Comparison of ENCODE assay signal across 8 mouse cellular contexts in genomic region chr7:127946470-127947023, GRCm38 (mm10). TPM values are rescaled to one million over a fixed set of nuclear protein-coding genes. Genes with fewer than 3 reads are reported as not detected.
A peak's percentile ranks its signal among the peaks of the same experiment; 100 is the strongest.
DNase-seq lines count a peak whose midpoint lies in the region; ATAC-seq lines count a peak whose summit lies in the region.

Prss36 (minus strand) TSS chr7:127946725.

- no peaks in the 10 kb centered on the region for H3K36me3 ChIP-seq in forebrain, embryonic 10.5 days (replicated peaks)
- H3K36me3 ChIP-seq in forebrain, embryonic 13.5 days (ENCODE audit: poor library complexity, severe bottlenecking) = no peaks in the 10 kb centered on the region
- H3K36me3 ChIP-seq in liver, embryonic 16.5 days (ENCODE audit: control insufficient read depth, insufficient read depth) = no peaks in the 10 kb centered on the region
- no peaks in the 10 kb centered on the region for H3K36me3 ChIP-seq in liver, embryonic 12.5 days
- H3K36me3 ChIP-seq in hindbrain, embryonic 16.5 days (ENCODE audit: control insufficient read depth, insufficient read depth, low read length) = no peaks in the 10 kb centered on the region
- H3K36me3 ChIP-seq in neural tube, embryonic 14.5 days (ENCODE audit: control insufficient read depth, insufficient read depth, low read length) = no peaks in the 10 kb centered on the region

- no peak within 1 kb of the TSS for H3K9ac ChIP-seq in forebrain, embryonic 13.5 days
- no peak within 1 kb of the TSS for H3K9ac ChIP-seq in liver, embryonic 16.5 days (ENCODE audit: low read depth, low read length)
- H3K9ac ChIP-seq in liver, embryonic 12.5 days = no peak within 1 kb of the TSS
- no peak within 1 kb of the TSS for H3K9ac ChIP-seq in hindbrain, embryonic 16.5 days (ENCODE audit: low read depth, low read length)
- H3K9ac ChIP-seq in neural tube, embryonic 14.5 days (replicated peaks; ENCODE audit: low read depth, low read length) = no peak within 1 kb of the TSS

- H3K4me3 ChIP-seq in forebrain, embryonic 10.5 days = no peak within 1 kb of the TSS
- H3K4me3 ChIP-seq in forebrain, embryonic 13.5 days = no peak within 1 kb of the TSS
- no peak within 1 kb of the TSS for H3K4me3 ChIP-seq in liver, embryonic 16.5 days (ENCODE audit: low read depth, low read length)
- H3K4me3 ChIP-seq in liver, embryonic 12.5 days = no peak within 1 kb of the TSS
- H3K4me3 ChIP-seq in hindbrain, embryonic 16.5 days (ENCODE audit: low read length) = no peak within 1 kb of the TSS
- H3K4me3 ChIP-seq in neural tube, embryonic 14.5 days (ENCODE audit: low read depth, low read length) = no peak within 1 kb of the TSS

- no peak within 1 kb of the TSS for H3K4me2 ChIP-seq in forebrain, embryonic 13.5 days
- H3K4me2 ChIP-seq in liver, embryonic 16.5 days (ENCODE audit: low read depth, low read length) = no peak within 1 kb of the TSS
- H3K4me2 ChIP-seq in liver, embryonic 12.5 days = no peak within 1 kb of the TSS
- no peak within 1 kb of the TSS for H3K4me2 ChIP-seq in hindbrain, embryonic 16.5 days (ENCODE audit: low read length)
- H3K4me2 ChIP-seq in neural tube, embryonic 14.5 days (ENCODE audit: low read depth, low read length) = no peak within 1 kb of the TSS

- no peak within 1 kb of the TSS for H3K27ac ChIP-seq in forebrain, embryonic 10.5 days
- no peak within 1 kb of the TSS for H3K27ac ChIP-seq in forebrain, embryonic 13.5 days
- H3K27ac ChIP-seq in liver, embryonic 16.5 days (ENCODE audit: low read length) = no peak within 1 kb of the TSS
- H3K27ac ChIP-seq in liver, embryonic 12.5 days = no peak within 1 kb of the TSS
- H3K27ac ChIP-seq in hindbrain, embryonic 16.5 days (ENCODE audit: low read depth, low read length) = no peak within 1 kb of the TSS
- H3K27ac ChIP-seq in neural tube, embryonic 14.5 days (ENCODE audit: low read depth, low read length) = no peak within 1 kb of the TSS

- ATAC-seq in forebrain, embryonic 13.5 days = no peak
- 0 out of 2 replicates have a peak, but pooled peaks have one; percentile 9 for ATAC-seq in liver, embryonic 16.5 days (ENCODE audit: low read depth)
- no peak for ATAC-seq in liver, embryonic 12.5 days
- no peak for ATAC-seq in hindbrain, embryonic 16.5 days
- ATAC-seq in neural tube, embryonic 14.5 days (ENCODE audit: low read depth) = no peak
- no peak for ATAC-seq in granulocyte monocyte progenitor cell, adult 5-6 weeks (replicated peaks; ENCODE audit: poor library complexity, severe bottlenecking)
- ATAC-seq in megakaryocyte-erythroid progenitor cell, adult 5-6 weeks (replicated peaks; ENCODE audit: low FRiP score, low TSS enrichment, poor library complexity, severe bottlenecking) = no peak

- WGBS in forebrain, embryonic 10.5 days = 71% methylated on average over 6 of the region's 6 CpGs
- 83% methylated on average over 6 of the region's 6 CpGs for WGBS in forebrain, embryonic 13.5 days
- WGBS in liver, embryonic 16.5 days (ENCODE audit: insufficient replicate concordance) = 54% methylated on average over 6 of the region's 6 CpGs
- WGBS in liver, embryonic 12.5 days (ENCODE audit: insufficient replicate concordance) = 61% methylated on average over 6 of the region's 6 CpGs
- whole genome bisulfite sequencing in hindbrain, embryonic 16.5 days = 81% methylated on average over 6 of the region's 6 CpGs
- WGBS in neural tube, embryonic 14.5 days = 92% methylated on average over 6 of the region's 6 CpGs

- DNase-seq in forebrain, embryonic 10.5 days (ENCODE audit: extremely low spot score, low spot score) = no peak

- H3K9me3 ChIP-seq in forebrain, embryonic 10.5 days = no peaks in the 10 kb centered on the region
- no peaks in the 10 kb centered on the region for H3K9me3 ChIP-seq in forebrain, embryonic 13.5 days (replicated peaks)
- H3K9me3 ChIP-seq in liver, embryonic 16.5 days (replicated peaks; ENCODE audit: control insufficient read depth, low read length) = no peaks in the 10 kb centered on the region
- H3K9me3 ChIP-seq in liver, embryonic 12.5 days (replicated peaks) = no peaks in the 10 kb centered on the region
- no peaks in the 10 kb centered on the region for H3K9me3 ChIP-seq in hindbrain, embryonic 16.5 days (ENCODE audit: control insufficient read depth, low read length)
- H3K9me3 ChIP-seq in neural tube, embryonic 14.5 days (ENCODE audit: control insufficient read depth, low read length) = no peaks in the 10 kb centered on the region

- peaks cover 38% of the 10 kb centered on the region for H3K27me3 ChIP-seq in forebrain, embryonic 10.5 days (ENCODE audit: poor library complexity, severe bottlenecking)
- peaks cover 40% of the 10 kb centered on the region for H3K27me3 ChIP-seq in forebrain, embryonic 13.5 days
- peaks cover 20% of the 10 kb centered on the region for H3K27me3 ChIP-seq in liver, embryonic 16.5 days (ENCODE audit: control insufficient read depth, insufficient read depth, low read depth, low read length)
- H3K27me3 ChIP-seq in liver, embryonic 12.5 days (replicated peaks) = peaks cover 50% of the 10 kb centered on the region
- peaks cover 17% of the 10 kb centered on the region for H3K27me3 ChIP-seq in hindbrain, embryonic 16.5 days (replicated peaks; ENCODE audit: control insufficient read depth, insufficient read depth, low read length)
- peaks cover 9% of the 10 kb centered on the region for H3K27me3 ChIP-seq in neural tube, embryonic 14.5 days (ENCODE audit: control insufficient read depth, insufficient read depth, low read length)

- peaks cover 6% of the 10 kb centered on the region for H3K4me1 ChIP-seq in forebrain, embryonic 10.5 days
- no peaks in the 10 kb centered on the region for H3K4me1 ChIP-seq in forebrain, embryonic 13.5 days
- H3K4me1 ChIP-seq in liver, embryonic 16.5 days (ENCODE audit: control insufficient read depth, low read depth, low read length) = no peaks in the 10 kb centered on the region; the same call in 1 of the 2 replicates
- H3K4me1 ChIP-seq in liver, embryonic 12.5 days = peaks cover 5% of the 10 kb centered on the region
- H3K4me1 ChIP-seq in hindbrain, embryonic 16.5 days (ENCODE audit: control insufficient read depth, insufficient read depth, low read depth, low read length) = no peaks in the 10 kb centered on the region
- H3K4me1 ChIP-seq in neural tube, embryonic 14.5 days (ENCODE audit: control insufficient read depth, insufficient read depth, low read length) = no peaks in the 10 kb centered on the region

RNA-seq across cellular contexts. Expression of gene Prss36, which starts in this region (rescaled TPM):
- 11.5 and 12.5 TPM in 2 replicates for polyA plus RNA-seq in forebrain, embryonic 10.5 days (2016; fragmentation: Nextera tagmentation; extraction: Ambion mirVana)
- 7.9 and 10.1 TPM in 2 replicates for polyA plus RNA-seq in forebrain, embryonic 13.5 days (2015; fragmentation: Nextera tagmentation; extraction: Ambion mirVana)
- polyA plus RNA-seq in liver, embryonic 16.5 days (2015; fragmentation: Nextera tagmentation; extraction: Ambion mirVana) = 2.9 and 3.0 TPM in 2 replicates
- 3.9 and 5.1 TPM in 2 replicates for polyA plus RNA-seq in liver, embryonic 12.5 days (2016; fragmentation: Nextera tagmentation; extraction: Ambion mirVana)
- polyA plus RNA-seq in hindbrain, embryonic 16.5 days (2015; fragmentation: Nextera tagmentation; extraction: Ambion mirVana) = 14.3 and 14.9 TPM in 2 replicates
- polyA plus RNA-seq in neural tube, embryonic 14.5 days (2014; fragmentation: Nextera tagmentation; extraction: Ambion mirVana) = 14.4 and 14.8 TPM in 2 replicates
- total RNA-seq in granulocyte monocyte progenitor cell, adult 5-6 weeks (2014; fragmentation: Nextera tagmentation) = 0.92 and 7.3 TPM in 2 replicates
- 0.90 and 3.3 TPM in 2 replicates for total RNA-seq in granulocyte monocyte progenitor cell, adult 5-6 weeks (2017)
- total RNA-seq in megakaryocyte-erythroid progenitor cell, adult 5-6 weeks (2014; fragmentation: Nextera tagmentation) = 2.8 and 9.8 TPM in 2 replicates
- 2.5 and 3.4 TPM in 2 replicates for total RNA-seq in megakaryocyte-erythroid progenitor cell, adult 5-6 weeks (2017)
